Mouse (Mus musculus) liver, embryonic 14.5 days (tissue): ENCODE data around the gene Fxyd3. TPM values are rescaled to one million over a fixed set of nuclear protein-coding genes. Genes with fewer than 3 reads are reported as not detected.

Experiments
- ATAC-seq: fragments of 200-750 bp; cut with Nextera tagmentation; 2 replicates; pipeline ENCODE4 v1.8.0; 2017; ENCODE audit warnings: moderate number of reproducible peaks, mild to moderate bottlenecking, moderate library complexity; ENCODE audit not compliant: insufficient read depth
- DNase-seq, 3 experiments: peaks; one replicate each; pipeline ENCODE4 v3.0.0-alpha.2; 2012 to 2013; ENCODE audit warnings: low read depth in 3 of 3, low spot score in 3 of 3
- H3K27ac ChIP-seq: fragments of 300-500 bp; sonication (generic); 2 replicates; pipeline ENCODE4 v1.5.1; 2014; ENCODE audit warnings: moderate library complexity, mild to moderate bottlenecking, control low read depth, inconsistent platforms
- H3K27me3 ChIP-seq: fragments of 300-500 bp; sonication (generic); 2 replicates; pipeline ENCODE4 v1.6.1; 2014; ENCODE audit warnings: mild to moderate bottlenecking, low read length, moderate library complexity; ENCODE audit not compliant: control insufficient read depth, insufficient read depth
- H3K36me3 ChIP-seq: fragments of 300-500 bp; sonication (generic); replicated peaks from 2 replicates; pipeline ENCODE4 v1.6.1; 2014; ENCODE audit warnings: low read depth; ENCODE audit not compliant: control insufficient read depth, insufficient read depth
- H3K4me1 ChIP-seq, 2 experiments: fragments of 200-500 bp in 1 of 2; fragments of 300-500 bp in 1 of 2; sonication (generic) in 1 of 2; replicated peaks; 2 replicates each; pipeline ENCODE4 v1.6.1; 2012 to 2014; ENCODE audit warnings: antibody characterized with exemption in 1 of 2, inconsistent platforms in 1 of 2, low read length in 1 of 2; ENCODE audit not compliant: control insufficient read depth in 2 of 2, insufficient read depth in 2 of 2
- H3K4me2 ChIP-seq: fragments of 300-500 bp; sonication (generic); 2 replicates; pipeline ENCODE4 v1.6.1; 2014; ENCODE audit warnings: low read depth, mild to moderate bottlenecking, control low read depth, moderate library complexity
- H3K4me3 ChIP-seq, 2 experiments: fragments of 200-500 bp in 1 of 2; fragments of 300-500 bp in 1 of 2; sonication (generic) in 1 of 2; 2 replicates each; pipeline ENCODE4 v1.5.1; 2012 to 2014; ENCODE audit warnings: low read depth in 2 of 2, low read length in 2 of 2, mild to moderate bottlenecking in 2 of 2, control low read depth in 1 of 2, inconsistent platforms in 1 of 2, moderate library complexity in 1 of 2; ENCODE audit not compliant: insufficient read depth in 1 of 2
- H3K9ac ChIP-seq: fragments of 300-500 bp; sonication (generic); replicated peaks from 2 replicates; pipeline ENCODE4 v1.6.1; 2014; ENCODE audit warnings: mild to moderate bottlenecking, control low read depth, moderate library complexity
- H3K9me3 ChIP-seq: fragments of 300-500 bp; sonication (generic); 2 replicates; pipeline ENCODE4 v1.6.1; 2016; ENCODE audit warnings: low read length, mixed read lengths; ENCODE audit not compliant: control insufficient read depth
- CTCF ChIP-seq: IDR thresholded peaks from 2 replicates; pipeline ENCODE4 v1.5.1; 2016; ENCODE audit warnings: antibody characterized with exemption, low read depth, control low read depth
- EP300 ChIP-seq: IDR thresholded peaks from 2 replicates; pipeline ENCODE4 v1.6.1; 2016; ENCODE audit warnings: antibody characterized with exemption, low read depth
- WGBS: fragments of 180-500 bp; shearing (Covaris S2); extraction: QIAGEN DNeasy Blood & Tissue Kit; methylation state at CpG from one replicate; pipeline ENCODE4 v1.1.7; 2014; ENCODE audit not compliant: insufficient replicate concordance; 5-methylcytosine and 5-hydroxymethylcytosine counted together
- polyA plus RNA-seq, 2 experiments: library from polyadenylated mRNA; depleted of rRNA in 1 of 2; stranded (reverse) in 1 of 2; unstranded in 1 of 2; fragments of >200 nt; fragmentation: Nextera tagmentation in 1 of 2; extraction: Ambion mirVana in 1 of 2; gene quantifications; 2 replicates each; pipeline versions ENCODE4 v1.2.1 to v1.2.3; 2012 to 2014

Fxyd3 gene
- polyA plus RNA-seq, 2 experiments, result 0.54 to 0.86 TPM

DNA sequence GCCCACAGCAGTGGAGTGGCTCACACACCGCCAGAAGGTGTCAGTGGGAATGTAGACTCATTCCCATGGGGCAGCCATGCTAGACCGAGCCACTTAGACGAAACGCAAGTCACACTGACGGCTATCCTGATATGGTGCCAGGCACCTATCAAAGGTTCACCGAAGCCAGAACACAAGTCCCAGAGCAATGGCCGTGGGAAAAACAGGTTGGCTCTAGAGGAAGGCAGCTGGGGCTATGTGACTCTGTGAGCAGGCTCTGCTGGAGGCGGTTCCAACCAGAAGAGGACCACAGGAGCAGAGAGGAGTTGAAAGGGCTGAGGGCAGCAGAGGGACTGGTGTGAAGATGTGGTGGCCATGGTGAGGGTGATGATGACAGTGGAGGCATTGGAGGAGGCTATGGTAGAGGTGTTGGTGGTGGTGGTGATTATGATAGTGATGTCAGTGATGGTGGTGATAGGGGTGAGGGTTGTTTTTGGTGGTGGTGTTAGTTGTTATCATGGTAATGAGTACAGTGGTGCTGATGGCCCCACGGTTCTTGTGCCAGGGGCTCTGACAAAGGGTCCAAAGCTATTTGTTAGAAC, 9.8 kb upstream of the Fxyd3 start:
- WGBS, result 67% methylated on average over 9 of the region's 9 CpGs
- H3K4me1 ChIP-seq, result peaks cover 0 to 6% of the 10 kb centered on the region in 2 experiments; a peak in 1 of 4 replicates
- TF ChIP-seq CTCF (no peak), EP300 (no peak)
- ATAC-seq, result no peak
- H3K9me3 ChIP-seq, result no peaks in the 10 kb centered on the region
- H3K9ac ChIP-seq, result no peak overlapping the region
- DNase-seq, result no peak
- no peaks in the 10 kb centered on the region for H3K36me3 ChIP-seq
- no peak overlapping the region for H3K4me2 ChIP-seq
- no peak overlapping the region for H3K27ac ChIP-seq
- no peaks in the 10 kb centered on the region for H3K27me3 ChIP-seq
- no peak overlapping the region for H3K4me3 ChIP-seq

DNA sequence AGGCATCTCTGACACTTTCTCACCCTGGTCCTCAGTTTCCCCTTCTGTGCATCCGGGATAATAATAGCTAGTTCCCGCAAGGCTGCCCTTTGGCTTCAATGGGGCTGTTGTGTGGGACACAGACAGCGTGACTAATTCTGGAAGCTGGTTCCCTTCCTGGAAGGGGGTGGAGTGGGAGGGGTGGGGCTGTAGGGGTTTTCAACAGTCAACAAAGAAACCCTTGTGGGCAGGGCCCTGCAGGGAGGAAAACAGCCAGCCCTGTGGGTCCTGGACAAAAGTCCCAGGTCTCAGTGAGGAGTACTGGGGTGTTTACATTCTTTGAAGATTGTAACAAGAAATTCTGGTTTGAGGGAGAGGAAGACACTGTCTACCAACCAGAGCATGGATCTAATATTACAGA, 8.7 kb upstream of the Fxyd3 start:
- Histone ChIP-seq H3K4me1 (peaks cover 0 to 6% of the 10 kb centered on the region in 2 experiments; a peak in 1 of 4 replicates), H3K4me2 (no peak overlapping the region), H3K36me3 (no peaks in the 10 kb centered on the region), H3K27ac (no peak overlapping the region), H3K9ac (no peak overlapping the region), H3K9me3 (no peaks in the 10 kb centered on the region), H3K4me3 (no peak overlapping the region), H3K27me3 (no peaks in the 10 kb centered on the region)
- ATAC-seq (no peak), DNase-seq (no peak)
- TF ChIP-seq EP300, result no peak
- TF ChIP-seq CTCF, result no peak
- WGBS, result 41% methylated on average over 3 of the region's 3 CpGs

DNA sequence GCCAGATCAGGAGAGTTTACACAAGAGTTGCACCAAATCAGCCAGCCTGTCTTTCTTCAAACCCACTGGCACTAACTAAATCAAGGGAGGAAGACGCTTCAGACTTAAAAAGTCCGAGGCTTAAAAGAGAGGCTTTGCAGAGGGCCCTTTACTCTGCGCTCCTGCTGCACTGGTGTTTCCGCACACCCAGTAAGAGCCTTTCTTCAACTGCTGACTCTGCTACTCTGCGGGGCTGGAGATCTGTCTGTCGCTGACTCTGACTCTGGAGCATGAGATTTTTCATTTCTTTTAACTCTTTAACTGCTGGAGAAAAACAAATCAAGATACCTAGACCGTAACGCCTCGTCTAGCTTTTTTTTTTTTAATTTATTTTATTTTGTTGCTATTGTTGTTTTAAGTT, 7.6 kb upstream of the Fxyd3 start:
- ATAC-seq, result no peak
- H3K9me3 ChIP-seq, result no peaks in the 10 kb centered on the region
- no peak for DNase-seq
- H3K27me3 ChIP-seq, result no peaks in the 10 kb centered on the region
- peaks cover 0 to 7% of the 10 kb centered on the region in 2 experiments; a peak in 1 of 4 replicates for H3K4me1 ChIP-seq
- no peak overlapping the region for H3K4me3 ChIP-seq
- 56% methylated on average over 9 of the region's 9 CpGs for WGBS
- TF ChIP-seq EP300 (no peak), CTCF (no peak)
- H3K4me2 ChIP-seq, result no peak overlapping the region
- H3K36me3 ChIP-seq, result no peaks in the 10 kb centered on the region
- H3K9ac ChIP-seq, result no peak overlapping the region
- no peak overlapping the region for H3K27ac ChIP-seq

DNA sequence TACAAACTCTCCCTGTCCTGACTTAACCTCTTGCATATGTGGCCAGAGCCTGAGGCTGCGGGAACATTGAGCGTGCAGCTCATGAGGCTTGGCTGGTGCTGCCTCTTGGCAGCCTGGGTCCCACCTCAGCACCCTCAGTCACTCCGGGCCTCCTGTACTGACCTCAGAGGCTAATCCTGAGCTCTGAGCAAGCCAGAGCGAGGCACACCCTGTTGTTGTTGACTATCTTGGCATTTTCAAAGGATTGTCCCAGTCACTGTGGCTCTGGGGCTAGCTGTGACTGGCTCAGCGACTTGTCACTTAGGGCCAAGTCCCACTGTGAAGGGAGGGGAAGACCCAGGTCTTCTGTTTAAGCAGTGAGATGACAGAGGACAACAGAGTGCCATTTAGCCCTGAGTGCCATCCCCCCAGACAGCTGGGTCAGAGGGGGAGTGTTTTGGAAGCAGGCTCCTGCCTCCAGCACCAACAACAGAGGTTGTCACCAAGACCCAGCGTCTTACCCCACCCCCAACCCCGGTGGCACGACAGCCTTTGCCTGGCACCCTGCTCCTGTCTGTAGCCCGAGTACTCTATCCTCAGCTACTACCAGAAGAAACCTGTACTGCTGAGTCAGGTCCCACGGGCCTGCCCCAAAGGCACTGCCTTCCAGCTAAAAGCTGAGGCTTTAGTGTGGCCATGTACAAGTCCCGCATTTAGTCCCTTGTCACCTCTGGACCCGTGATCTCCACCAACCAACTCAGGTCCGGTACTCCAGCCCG, 6.5 kb upstream of the Fxyd3 start:
- H3K27me3 ChIP-seq, result no peaks in the 10 kb centered on the region
- no peak overlapping the region for H3K4me2 ChIP-seq
- no peak for TF ChIP-seq EP300
- TF ChIP-seq CTCF, result no peak
- no peak overlapping the region for H3K9ac ChIP-seq
- ATAC-seq (no peak), DNase-seq (no peak)
- H3K27ac ChIP-seq, result no peak overlapping the region
- H3K4me3 ChIP-seq, result no peak overlapping the region
- H3K4me1 ChIP-seq, result peaks cover 0 to 7% of the 10 kb centered on the region in 2 experiments; a peak in 1 of 4 replicates
- no peaks in the 10 kb centered on the region for H3K36me3 ChIP-seq
- WGBS, result 57% methylated on average over 14 of the region's 14 CpGs
- no peaks in the 10 kb centered on the region for H3K9me3 ChIP-seq

DNA sequence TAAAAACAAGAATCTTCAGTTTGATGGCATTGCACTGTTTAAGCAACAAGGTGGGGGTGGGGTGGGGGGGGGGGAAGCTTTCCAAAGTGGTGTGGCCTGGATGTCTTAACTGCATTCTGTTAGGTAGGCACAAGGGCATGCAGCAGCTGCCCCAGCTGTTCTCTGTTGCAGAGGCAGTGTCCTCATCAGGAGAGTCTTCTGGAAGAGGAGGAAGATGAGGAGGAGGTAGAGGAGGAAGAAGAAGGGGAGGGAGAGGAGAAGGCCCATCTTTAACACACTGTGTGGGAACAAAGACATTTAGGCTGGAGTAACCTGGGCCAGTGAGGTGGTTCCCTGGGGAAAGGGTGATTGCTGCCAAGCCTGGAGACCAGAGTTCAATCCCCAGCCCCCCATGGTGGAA, 5.6 kb upstream of the Fxyd3 start:
- H3K36me3 ChIP-seq, result no peaks in the 10 kb centered on the region
- no peaks in the 10 kb centered on the region for H3K27me3 ChIP-seq
- TF ChIP-seq CTCF (no peak), EP300 (no peak)
- DNase-seq (no peak), ATAC-seq (no peak)
- no peak overlapping the region for H3K27ac ChIP-seq
- no peaks in the 10 kb centered on the region for H3K9me3 ChIP-seq
- H3K4me1 ChIP-seq, result peaks cover 0 to 7% of the 10 kb centered on the region in 2 experiments; a peak in 1 of 4 replicates
- H3K4me2 ChIP-seq, result no peak overlapping the region
- H3K4me3 ChIP-seq, result no peak overlapping the region
- no peak overlapping the region for H3K9ac ChIP-seq
